In the genomic region with DNA sequence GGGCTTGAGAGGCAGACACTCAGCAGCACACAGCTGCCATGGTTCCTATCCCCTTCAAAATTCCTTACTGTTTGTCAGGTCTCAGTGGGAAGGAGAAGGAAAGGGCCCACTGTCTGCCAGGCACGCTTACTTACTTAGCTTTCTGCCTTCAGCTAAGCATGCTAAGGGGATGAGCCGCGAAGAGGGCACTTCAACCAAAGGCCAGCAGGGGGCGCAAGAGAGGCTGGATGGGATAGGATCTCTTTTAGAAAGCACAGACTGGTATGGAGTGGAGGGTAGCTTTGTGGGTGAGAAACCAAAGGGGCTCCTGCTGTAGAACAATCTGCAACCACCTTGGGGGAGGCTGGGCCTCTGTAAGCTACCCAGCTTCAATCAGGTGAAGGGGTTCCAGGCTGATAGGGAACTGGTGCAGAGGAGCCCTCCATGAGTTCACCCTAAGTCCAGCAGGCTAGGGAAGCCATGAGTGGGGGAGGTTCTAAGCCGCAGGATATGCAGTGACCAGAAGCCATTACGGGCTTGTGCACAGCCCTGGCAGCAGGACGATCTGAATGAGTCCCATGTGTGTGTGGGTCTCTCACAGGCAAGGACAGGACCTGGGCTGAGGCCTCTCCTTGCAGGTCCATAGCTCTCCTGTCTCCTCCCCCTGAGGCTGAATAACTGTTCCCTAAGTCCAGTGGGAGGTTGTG, we compare ENCODE assay signal across 9 mouse cellular contexts. TPM values are rescaled to one million over a fixed set of nuclear protein-coding genes. Genes with fewer than 3 reads are reported as not detected.
A peak's percentile ranks its signal among the peaks of the same experiment; 100 is the strongest.
DNase-seq lines count a peak whose midpoint lies in the region; ATAC-seq and TF ChIP-seq lines count a peak whose summit lies in the region.
"Had no signal": no experiment of that assay in that cellular context is flagged by ENCODE, and none has a peak within 500 bp of the region (broad histone marks: within the 10 kb centered on the region; RNA-seq: fewer than 3 reads in every experiment).

No protein-coding gene starts in this region.

- no peak overlapping the region for H3K9ac ChIP-seq in limb, embryonic 11.5 days (ENCODE audit: low read length)
- H3K9ac ChIP-seq: embryonic facial prominence, embryonic 15.5 days had no signal

- H3K4me1 ChIP-seq in cortical plate, adult 2 months (ENCODE audit: control insufficient read depth, insufficient read depth, low read length) = no peaks in the 10 kb centered on the region
- H3K4me1 ChIP-seq in limb, embryonic 11.5 days (ENCODE audit: control insufficient read depth, insufficient read depth, low read length) = no peaks in the 10 kb centered on the region
- H3K4me1 ChIP-seq: embryonic facial prominence, embryonic 15.5 days had no signal

- H3K36me3 ChIP-seq in limb, embryonic 11.5 days (ENCODE audit: control insufficient read depth, insufficient read depth, low read length) = no peaks in the 10 kb centered on the region
- H3K36me3 ChIP-seq: embryonic facial prominence, embryonic 15.5 days had no signal

- DNase-seq in 416B (ENCODE audit: low read depth) = peak; percentile 66
- DNase-seq in adrenal gland, adult (ENCODE audit: inconsistent age in 2 of 2, low spot score in 1 of 2) = peak; percentile 78 to 96
- peak; percentile 93 for DNase-seq in gastrocnemius, postnatal 10 days
- peak; percentile 87 for DNase-seq in kidney, adult 9 months
- peak; percentile 91 for DNase-seq in limb, embryonic 11.5 days (ENCODE audit: low spot score)
- peak; percentile 77 to 94 for DNase-seq in spleen, postnatal 4 days (ENCODE audit: low spot score in 2 of 2)

- peak; percentile 78 for TF ChIP-seq CTCF in cortical plate, adult 2 months (IDR thresholded peaks at IDR 0.05; ENCODE audit: extremely low read depth, insufficient read depth, low read length)

- TF ChIP-seq POLR2A in cortical plate, adult 2 months (IDR thresholded peaks at IDR 0.05; ENCODE audit: extremely low read depth, insufficient read depth, low read length) = no peak

- H3K9me3 ChIP-seq in limb, embryonic 11.5 days (ENCODE audit: control insufficient read depth, low read length) = no peaks in the 10 kb centered on the region
- H3K9me3 ChIP-seq: embryonic facial prominence, embryonic 15.5 days had no signal

- H3K4me3 ChIP-seq in cortical plate, adult 2 months (ENCODE audit: insufficient read depth, low read length) = no peak overlapping the region
- no peak overlapping the region for H3K4me3 ChIP-seq in limb, embryonic 11.5 days (ENCODE audit: low read depth, low read length)
- H3K4me3 ChIP-seq: embryonic facial prominence, embryonic 15.5 days had no signal

- 34% methylated on average over 7 of the region's 7 CpGs for WGBS in limb, embryonic 11.5 days

- H3K27ac ChIP-seq in cortical plate, adult 2 months (ENCODE audit: insufficient read depth, low read length) = no peak overlapping the region
- no peak overlapping the region for H3K27ac ChIP-seq in limb, embryonic 11.5 days (replicated peaks; ENCODE audit: low read depth, low read length)
- H3K27ac ChIP-seq: embryonic facial prominence, embryonic 15.5 days had no signal

- no peak overlapping the region for H3K4me2 ChIP-seq in limb, embryonic 11.5 days (ENCODE audit: low read depth, severe bottlenecking)
- H3K4me2 ChIP-seq: embryonic facial prominence, embryonic 15.5 days had no signal

- no peak for ATAC-seq in limb, embryonic 11.5 days (ENCODE audit: insufficient number of reproducible peaks, low FRiP score, low TSS enrichment, low read depth)
- peak; percentile 80 for ATAC-seq in monocyte, adult 5-6 weeks (replicated peaks; ENCODE audit: insufficient number of reproducible peaks, low FRiP score, low TSS enrichment, poor library complexity, severe bottlenecking)

- no peaks in the 10 kb centered on the region for H3K27me3 ChIP-seq in limb, embryonic 11.5 days (ENCODE audit: control insufficient read depth, insufficient read depth, low read length)
- H3K27me3 ChIP-seq: embryonic facial prominence, embryonic 15.5 days had no signal

RNA-seq across cellular contexts. Expression of a gene that starts 19.5 kb away (rescaled TPM):
- 0.09 and 0.10 TPM in 2 replicates for polyA plus RNA-seq in cortical plate, adult 2 months (2012; rRNA removed)
- under 1 TPM; 0.26 to 0.47 TPM for total RNA-seq in gastrocnemius, postnatal 10 days (2021)
- polyA plus RNA-seq in limb, embryonic 11.5 days (2014; fragmentation: Nextera tagmentation; extraction: Ambion mirVana) = 0.23 TPM in 1 of 2 replicates, not detected in the other
- not detected in 3 replicates for total RNA-seq in monocyte, adult 5-6 weeks (2017)

RNA-seq across cellular contexts. Expression of a gene that starts 49.5 kb away (rescaled TPM):
- polyA plus RNA-seq in cortical plate, adult 2 months (2012; rRNA removed) = 6.6 and 6.9 TPM in 2 replicates
- total RNA-seq in gastrocnemius, postnatal 10 days (2021) = 1 to 10 TPM; 5.6 to 6.6 TPM
- polyA plus RNA-seq in limb, embryonic 11.5 days (2014; fragmentation: Nextera tagmentation; extraction: Ambion mirVana) = 31.7 and 32.9 TPM in 2 replicates
- total RNA-seq in monocyte, adult 5-6 weeks (2017) = 0.64 to 5.5 TPM (median 3.1 TPM) in 3 replicates
